Comparison of ENCODE assay signal across 8 mouse cellular contexts in the genomic region with DNA sequence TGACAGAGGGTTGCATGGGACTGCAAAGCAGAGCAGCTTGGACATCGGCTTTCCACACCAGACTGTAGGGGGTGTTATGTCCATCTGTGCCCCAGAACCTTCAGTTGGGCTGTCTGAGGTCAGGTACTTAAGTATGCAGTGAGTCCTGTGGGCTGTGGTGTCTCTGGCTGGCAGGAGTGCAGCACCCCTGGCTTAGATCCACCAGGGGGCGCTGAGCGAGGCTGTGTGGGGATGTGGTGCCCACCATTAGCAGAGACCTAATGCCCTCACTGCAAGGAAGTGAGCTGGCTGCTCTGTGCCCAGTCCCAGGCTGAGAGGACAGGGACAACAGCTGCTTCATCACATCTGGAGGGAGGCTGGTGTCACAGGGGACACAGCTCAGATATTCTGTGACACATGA.
A peak's percentile ranks its signal among the peaks of the same experiment; 100 is the strongest.
DNase-seq lines count a peak whose midpoint lies in the region; ATAC-seq and TF ChIP-seq lines count a peak whose summit lies in the region.

No protein-coding gene starts in this region.

- H3K9ac ChIP-seq in heart, embryonic 12.5 days = peak overlapping the region; percentile 39; the same call in 1 of the 2 replicates
- no peak overlapping the region for H3K9ac ChIP-seq in limb, embryonic 13.5 days

- no peak overlapping the region for H3K4me2 ChIP-seq in heart, embryonic 12.5 days
- H3K4me2 ChIP-seq in limb, embryonic 13.5 days (replicated peaks) = no peak overlapping the region

- H3K9me3 ChIP-seq in E14TG2a.4 (ENCODE audit: low read length) = no peaks in the 10 kb centered on the region
- no peaks in the 10 kb centered on the region for H3K9me3 ChIP-seq in heart, embryonic 12.5 days (replicated peaks)
- no peaks in the 10 kb centered on the region for H3K9me3 ChIP-seq in limb, embryonic 13.5 days

- 4% methylated on average over 3 of the region's 3 CpGs for WGBS in heart, embryonic 12.5 days
- 9% methylated on average over 3 of the region's 3 CpGs for WGBS in limb, embryonic 13.5 days

- no peak overlapping the region for H3K4me3 ChIP-seq in E14TG2a.4 (replicated peaks; ENCODE audit: low read length)
- no peak overlapping the region for H3K4me3 ChIP-seq in heart, embryonic 12.5 days
- H3K4me3 ChIP-seq in limb, embryonic 13.5 days = no peak overlapping the region

- DNase-seq in kidney, adult 18-20 months = peak; percentile 52
- DNase-seq in kidney, adult 11 months = no peak
- peak; percentile 72 for DNase-seq in cerebellum, adult 9-10 months
- peak; percentile 44 for DNase-seq in naive thymus-derived CD4-positive, alpha-beta T cell, adult 2 months (ENCODE audit: low read depth)

- H3K27ac ChIP-seq in heart, embryonic 12.5 days (ENCODE audit: poor library complexity, severe bottlenecking) = peak overlapping the region; percentile 89
- H3K27ac ChIP-seq in limb, embryonic 13.5 days = no peak overlapping the region

- H3K4me1 ChIP-seq in E14TG2a.4 (replicated peaks; ENCODE audit: low read depth, low read length) = peaks cover 29% of the 10 kb centered on the region
- H3K4me1 ChIP-seq in heart, embryonic 12.5 days (replicated peaks) = peaks cover 86% of the 10 kb centered on the region
- H3K4me1 ChIP-seq in limb, embryonic 13.5 days = peaks cover 15% of the 10 kb centered on the region

- TF ChIP-seq CTCF in E14TG2a.4 (conservative IDR thresholded peaks at IDR 0.05; ENCODE audit: low read length) = peak; percentile 90

- peaks cover 10% of the 10 kb centered on the region; the same call in 1 of the 2 replicates for H3K27me3 ChIP-seq in E14TG2a.4 (ENCODE audit: insufficient read depth, low read length)
- H3K27me3 ChIP-seq in heart, embryonic 12.5 days (replicated peaks) = no peaks in the 10 kb centered on the region
- H3K27me3 ChIP-seq in limb, embryonic 13.5 days = no peaks in the 10 kb centered on the region

- peak; percentile 17; the same call in 1 of the 2 replicates for ATAC-seq in heart, embryonic 12.5 days (ENCODE audit: insufficient number of reproducible peaks, low FRiP score)
- 0 out of 2 replicates have a peak, but pooled peaks have one; percentile 49 for ATAC-seq in limb, embryonic 13.5 days (ENCODE audit: low FRiP score, low read depth)
- ATAC-seq in activated CD4-positive, CD25-positive, alpha-beta regulatory T cell, adult 4 months = no peak

- H3K36me3 ChIP-seq in E14TG2a.4 (ENCODE audit: insufficient read depth, low read length) = no peaks in the 10 kb centered on the region
- H3K36me3 ChIP-seq in heart, embryonic 12.5 days = no peaks in the 10 kb centered on the region
- no peaks in the 10 kb centered on the region for H3K36me3 ChIP-seq in limb, embryonic 13.5 days
